Mouse (Mus musculus) liver, embryonic 11.5 days (tissue): ENCODE measurements at regions not wholly inside any gene's neighbourhood (a gene's known extent, or its start where the extent isn't known, plus 50 kb on each side); places are given as distances from the start of the nearest gene placed in this dataset.

Experiments used
- ATAC-seq: fragments of 200-750 bp; cut with Nextera tagmentation; replicated peaks from 2 replicates; pipeline ENCODE4 v1.8.0; 2017; ENCODE audit warnings: moderate number of reproducible peaks, mild to moderate bottlenecking, moderate TSS enrichment, moderate library complexity; ENCODE audit not compliant: low FRiP score
- DNase-seq: peaks from one replicate; pipeline ENCODE4 v3.0.0-alpha.2; 2017; ENCODE audit warnings: low spot score
- H3K27ac ChIP-seq: fragments of 300-500 bp; sonication (generic); 2 replicates; pipeline ENCODE4 v1.5.1; 2014; ENCODE audit warnings: mild to moderate bottlenecking, low read depth, low read length, control low read depth
- H3K27me3 ChIP-seq: fragments of 300-500 bp; sonication (generic); replicated peaks from 2 replicates; pipeline ENCODE4 v1.6.1; 2014; ENCODE audit warnings: low read length, mixed read lengths; ENCODE audit not compliant: control insufficient read depth, insufficient read depth
- H3K36me3 ChIP-seq: fragments of 300-500 bp; sonication (generic); 2 replicates; pipeline ENCODE4 v1.6.1; 2014; ENCODE audit warnings: mild to moderate bottlenecking, low read length, moderate library complexity, mixed read lengths; ENCODE audit not compliant: control insufficient read depth, insufficient read depth
- H3K4me1 ChIP-seq: fragments of 300-500 bp; sonication (generic); replicated peaks from 2 replicates; pipeline ENCODE4 v1.6.1; 2014; ENCODE audit warnings: low read length, mixed read lengths; ENCODE audit not compliant: control insufficient read depth, insufficient read depth
- H3K4me2 ChIP-seq: fragments of 300-500 bp; sonication (generic); 2 replicates; pipeline ENCODE4 v1.6.1; 2014; ENCODE audit warnings: mild to moderate bottlenecking, control low read depth, moderate library complexity
- H3K4me3 ChIP-seq: fragments of 300-500 bp; sonication (generic); 2 replicates; pipeline ENCODE4 v1.5.1; 2014; ENCODE audit warnings: low read depth, low read length, control low read depth
- H3K9ac ChIP-seq: fragments of 300-500 bp; sonication (generic); 2 replicates; pipeline ENCODE4 v1.6.1; 2014; ENCODE audit warnings: low read depth, low read length, control low read depth
- H3K9me3 ChIP-seq: fragments of 300-500 bp; sonication (generic); 2 replicates; pipeline ENCODE4 v1.6.1; 2016; ENCODE audit warnings: low read length, inconsistent platforms, mixed read lengths; ENCODE audit not compliant: control insufficient read depth
- WGBS: fragments of 180-500 bp; shearing (Covaris S2); extraction: QIAGEN DNeasy Blood & Tissue Kit; methylation state at CpG from one replicate; pipeline ENCODE4 v1.1.7; 2014; 5-methylcytosine and 5-hydroxymethylcytosine counted together

DNA sequence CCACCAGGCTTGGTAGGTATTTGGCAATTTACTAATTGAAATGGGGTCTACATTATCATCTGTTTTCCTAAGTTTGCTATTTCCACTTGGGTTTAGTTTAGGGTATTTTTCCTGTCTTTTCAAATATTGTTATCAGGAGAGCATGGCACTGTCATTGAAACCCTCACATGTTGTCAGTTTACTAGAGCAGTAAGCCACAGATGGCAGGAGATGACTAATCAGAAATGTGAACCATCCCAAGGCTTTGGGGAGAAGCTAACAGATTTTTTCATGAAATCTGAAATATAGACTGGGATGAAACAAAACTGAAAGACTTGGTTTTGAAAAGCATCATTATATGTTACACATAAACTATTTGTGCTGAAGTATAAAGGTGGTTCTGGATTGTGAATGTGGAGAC is 178.8 kb downstream of the Kcnrg start:
- DNase-seq, result no peak
- Histone ChIP-seq H3K36me3 (no peaks in the 10 kb centered on the region), H3K27me3 (no peaks in the 10 kb centered on the region), H3K4me2 (no peak overlapping the region), H3K4me3 (no peak overlapping the region), H3K4me1 (no peaks in the 10 kb centered on the region), H3K9ac (no peak overlapping the region), H3K9me3 (no peaks in the 10 kb centered on the region), H3K27ac (no peak overlapping the region)
- ATAC-seq, result no peak

DNA sequence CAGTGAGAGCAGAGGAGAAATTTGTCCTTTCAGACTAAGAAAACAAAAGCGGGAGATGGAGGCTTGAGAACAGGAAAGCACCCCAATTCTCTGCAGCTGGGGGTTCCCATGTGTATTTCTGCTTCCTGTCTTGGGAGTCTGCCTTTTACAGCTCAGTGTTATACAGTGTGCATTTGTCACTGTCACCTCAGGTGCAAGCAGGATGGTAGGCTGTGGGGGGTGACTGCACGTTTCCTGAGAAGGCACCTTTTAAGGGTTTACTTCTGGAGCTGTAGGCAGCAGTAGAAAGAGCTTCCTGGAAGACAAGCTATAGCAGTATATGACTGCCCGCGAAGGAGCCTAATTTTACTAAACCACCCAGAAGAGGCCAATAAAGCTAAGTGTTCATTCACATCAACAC is 180.5 kb downstream of the Kcnrg start:
- Histone ChIP-seq H3K9ac (no peak overlapping the region), H3K36me3 (no peaks in the 10 kb centered on the region), H3K4me2 (no peak overlapping the region), H3K4me3 (no peak overlapping the region), H3K4me1 (no peaks in the 10 kb centered on the region), H3K9me3 (no peaks in the 10 kb centered on the region), H3K27me3 (no peaks in the 10 kb centered on the region), H3K27ac (no peak overlapping the region)
- 78% methylated on average over 4 of the region's 4 CpGs for WGBS
- no peak for DNase-seq
- ATAC-seq, result no peak

DNA sequence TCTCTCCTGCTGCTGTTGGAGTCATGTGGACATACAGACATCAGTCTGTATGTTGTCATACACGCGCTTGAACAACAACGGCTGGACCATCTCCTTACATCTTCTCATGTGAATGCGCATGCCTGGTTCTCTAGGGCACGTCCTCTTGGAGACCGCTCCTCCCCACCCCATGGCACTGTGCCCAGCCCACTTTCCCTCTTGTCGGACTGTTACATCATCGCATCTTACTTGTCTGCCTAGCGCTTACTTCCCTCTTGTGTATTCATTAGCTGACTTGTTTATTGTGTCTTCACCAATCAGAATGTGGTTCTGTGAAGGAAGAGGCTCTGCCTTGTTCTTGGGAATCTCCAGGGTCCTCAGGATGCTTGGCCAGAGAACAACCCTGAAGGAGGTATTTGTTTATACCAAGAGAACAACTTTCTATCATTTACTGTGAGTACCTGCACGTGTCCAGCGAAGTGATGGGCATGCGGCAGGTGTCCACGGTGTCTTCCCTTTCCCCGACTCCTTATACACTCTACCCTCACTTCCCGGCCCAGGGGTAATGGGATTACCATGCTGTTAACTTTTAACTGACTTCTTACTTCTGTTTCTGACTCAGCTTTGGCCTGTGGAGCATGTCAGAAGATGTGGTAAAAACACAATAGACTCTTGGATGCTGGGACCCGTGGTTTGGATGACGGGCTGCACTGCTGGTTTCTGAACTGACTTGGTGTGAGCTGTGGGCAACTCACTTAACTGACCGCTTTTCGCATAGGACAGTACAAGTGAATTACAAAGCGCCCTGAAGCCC is 181.9 kb downstream of the Kcnrg start:
- H3K9me3 ChIP-seq, result no peaks in the 10 kb centered on the region
- ATAC-seq (no peak), DNase-seq (no peak)
- no peaks in the 10 kb centered on the region for H3K4me1 ChIP-seq
- no peak overlapping the region for H3K4me3 ChIP-seq
- H3K27me3 ChIP-seq, result no peaks in the 10 kb centered on the region
- no peak overlapping the region for H3K4me2 ChIP-seq
- WGBS, result 86% methylated on average over 20 of the region's 20 CpGs
- no peaks in the 10 kb centered on the region for H3K36me3 ChIP-seq
- H3K27ac ChIP-seq, result no peak overlapping the region
- no peak overlapping the region for H3K9ac ChIP-seq

DNA sequence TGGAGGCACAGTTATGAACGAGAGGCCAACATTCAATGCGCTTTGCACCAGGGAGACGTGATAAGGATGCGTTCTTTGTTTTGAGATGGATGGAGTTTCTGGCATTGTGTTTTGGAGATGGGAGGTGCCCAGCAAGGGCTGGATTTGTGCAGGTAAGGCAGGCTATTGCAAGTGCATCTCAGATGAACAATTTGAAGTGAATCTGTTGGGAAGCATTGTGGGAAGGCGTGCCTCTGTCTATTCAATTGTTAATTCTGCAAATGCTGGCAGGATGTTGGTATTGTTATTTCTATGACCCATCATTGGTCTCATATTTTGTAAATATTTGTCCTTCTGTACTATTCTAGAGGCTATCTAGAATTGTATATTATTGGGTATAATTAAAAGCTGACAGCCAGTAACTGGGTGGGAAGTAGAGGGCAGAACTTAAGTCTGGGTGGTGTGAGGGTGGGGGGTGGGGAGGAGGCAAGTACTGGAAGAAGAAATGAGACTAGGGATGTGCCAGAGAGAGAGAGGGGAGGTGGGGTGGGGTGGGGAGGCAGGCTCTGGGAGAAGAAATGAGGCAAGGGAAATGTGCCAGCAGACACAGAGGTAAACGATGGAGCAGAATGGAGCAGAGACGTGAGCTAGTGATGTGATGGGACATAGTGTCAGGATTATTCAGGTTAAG is 188.9 kb downstream of the Kcnrg start:
- H3K36me3 ChIP-seq, result no peaks in the 10 kb centered on the region
- DNase-seq (no peak), ATAC-seq (no peak)
- no peak overlapping the region for H3K4me2 ChIP-seq
- WGBS, result 81% methylated on average over 7 of the region's 7 CpGs
- no peaks in the 10 kb centered on the region for H3K4me1 ChIP-seq
- no peaks in the 10 kb centered on the region for H3K9me3 ChIP-seq
- no peak overlapping the region for H3K27ac ChIP-seq
- no peak overlapping the region for H3K4me3 ChIP-seq
- no peak overlapping the region for H3K9ac ChIP-seq
- no peaks in the 10 kb centered on the region for H3K27me3 ChIP-seq

DNA sequence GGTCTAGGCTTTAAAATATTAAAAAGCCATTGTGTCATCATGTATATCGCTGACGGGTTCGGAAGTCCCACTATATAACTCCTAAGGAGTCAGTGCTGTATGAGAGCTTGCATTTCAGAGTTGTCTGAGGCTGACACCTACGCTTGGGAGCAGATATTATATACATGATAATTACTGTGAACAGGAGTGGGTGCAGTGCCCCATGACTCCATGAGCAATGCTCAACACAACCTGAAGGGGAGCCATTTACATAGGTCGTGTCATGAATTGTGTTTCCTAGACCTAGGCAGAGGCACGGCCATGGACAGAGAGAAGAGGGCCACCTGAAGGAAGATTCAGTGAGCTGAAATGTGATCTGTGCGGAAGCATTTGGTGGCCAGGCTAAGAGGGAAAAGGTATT is 189.4 kb downstream of the Kcnrg start:
- no peaks in the 10 kb centered on the region for H3K9me3 ChIP-seq
- H3K27ac ChIP-seq, result no peak overlapping the region
- H3K27me3 ChIP-seq, result no peaks in the 10 kb centered on the region
- no peaks in the 10 kb centered on the region for H3K36me3 ChIP-seq
- H3K4me3 ChIP-seq, result no peak overlapping the region
- H3K4me2 ChIP-seq, result no peak overlapping the region
- H3K4me1 ChIP-seq, result no peaks in the 10 kb centered on the region
- no peak for DNase-seq
- H3K9ac ChIP-seq, result no peak overlapping the region
- ATAC-seq, result no peak
- WGBS, result 81% methylated on average over 7 of the region's 7 CpGs

DNA sequence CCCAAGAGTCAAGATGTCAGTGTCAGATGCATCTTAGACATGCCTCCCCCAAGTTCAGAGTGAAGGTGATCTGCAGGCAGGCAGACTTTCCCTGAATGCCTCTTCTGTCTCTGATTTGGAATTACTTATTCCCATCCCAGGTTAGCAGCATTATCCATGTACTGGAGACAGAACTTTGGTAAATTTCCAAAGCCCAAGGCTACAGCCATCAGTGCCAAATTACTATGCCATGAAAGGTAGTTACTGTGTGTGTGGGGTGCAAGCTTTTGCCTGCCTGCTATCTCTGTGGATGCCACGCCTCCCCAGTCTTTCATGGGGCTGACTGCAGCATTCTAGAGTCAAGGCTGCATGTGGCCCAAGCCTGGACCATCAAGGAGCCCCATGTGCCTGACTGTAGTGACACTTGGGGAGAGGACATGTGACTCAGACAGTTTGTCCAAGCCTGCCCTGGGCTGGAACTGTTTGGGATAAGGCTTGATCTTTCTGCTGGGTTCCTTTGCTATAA is 196.2 kb downstream of the Kcnrg start:
- Histone ChIP-seq H3K4me3 (no peak overlapping the region), H3K36me3 (no peaks in the 10 kb centered on the region), H3K9me3 (no peaks in the 10 kb centered on the region), H3K4me2 (no peak overlapping the region), H3K27ac (no peak overlapping the region), H3K27me3 (no peaks in the 10 kb centered on the region), H3K9ac (no peak overlapping the region), H3K4me1 (no peaks in the 10 kb centered on the region)
- 31% methylated on average over 1 of the region's 1 CpGs for WGBS
- no peak for DNase-seq
- no peak for ATAC-seq

DNA sequence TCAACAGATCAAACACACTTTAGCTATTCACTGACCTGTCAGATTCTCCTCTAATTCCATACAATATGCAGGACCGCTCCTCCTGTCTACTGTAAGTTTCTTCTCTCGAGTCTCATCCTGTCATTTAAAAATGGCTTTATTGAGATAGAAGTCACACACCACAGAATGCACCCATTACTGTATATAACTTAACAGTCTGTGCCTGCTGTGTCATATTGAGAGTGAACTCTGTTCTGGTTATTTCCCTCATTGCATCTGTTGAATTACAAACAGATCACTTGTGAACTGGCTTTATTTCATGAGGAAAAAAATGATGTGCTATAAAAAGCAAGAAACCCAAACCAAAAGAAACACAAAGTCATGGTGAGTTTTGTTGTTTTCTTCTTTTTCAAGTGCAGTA is 198.2 kb downstream of the Kcnrg start:
- Histone ChIP-seq H3K4me3 (no peak overlapping the region), H3K27me3 (no peaks in the 10 kb centered on the region), H3K4me2 (no peak overlapping the region), H3K9me3 (no peaks in the 10 kb centered on the region), H3K27ac (no peak overlapping the region), H3K4me1 (no peaks in the 10 kb centered on the region), H3K36me3 (no peaks in the 10 kb centered on the region), H3K9ac (no peak overlapping the region)
- 79% methylated on average over 2 of the region's 2 CpGs for WGBS
- ATAC-seq, result no peak
- DNase-seq, result no peak

DNA sequence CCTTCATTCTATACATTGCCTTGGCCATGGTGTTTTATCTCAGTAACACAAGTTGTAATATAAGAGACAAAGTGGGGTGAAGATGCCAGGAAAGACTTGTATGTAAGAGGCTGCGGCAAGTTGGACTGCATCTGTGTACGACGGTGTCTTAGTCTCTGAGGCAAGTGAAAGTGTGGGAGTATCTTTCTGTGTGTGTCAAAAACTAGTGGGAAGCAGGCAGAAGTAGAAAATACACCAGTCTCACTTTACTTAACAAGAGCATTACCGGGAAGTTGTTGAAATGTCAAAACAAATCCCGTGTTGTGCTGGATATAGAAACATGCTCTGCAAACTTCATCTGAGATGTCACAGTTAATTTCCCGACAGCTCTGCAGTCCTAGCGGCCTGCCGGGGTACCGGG is 200.9 kb downstream of the Kcnrg start:
- Histone ChIP-seq H3K9ac (no peak overlapping the region), H3K27ac (no peak overlapping the region), H3K4me2 (no peak overlapping the region), H3K4me3 (no peak overlapping the region), H3K4me1 (no peaks in the 10 kb centered on the region), H3K9me3 (no peaks in the 10 kb centered on the region), H3K27me3 (no peaks in the 10 kb centered on the region), H3K36me3 (no peaks in the 10 kb centered on the region)
- DNase-seq (no peak), ATAC-seq (no peak)
- WGBS, result 75% methylated on average over 9 of the region's 9 CpGs
